Comparison of ENCODE assay signal across 13 mouse cellular contexts in the genomic region with DNA sequence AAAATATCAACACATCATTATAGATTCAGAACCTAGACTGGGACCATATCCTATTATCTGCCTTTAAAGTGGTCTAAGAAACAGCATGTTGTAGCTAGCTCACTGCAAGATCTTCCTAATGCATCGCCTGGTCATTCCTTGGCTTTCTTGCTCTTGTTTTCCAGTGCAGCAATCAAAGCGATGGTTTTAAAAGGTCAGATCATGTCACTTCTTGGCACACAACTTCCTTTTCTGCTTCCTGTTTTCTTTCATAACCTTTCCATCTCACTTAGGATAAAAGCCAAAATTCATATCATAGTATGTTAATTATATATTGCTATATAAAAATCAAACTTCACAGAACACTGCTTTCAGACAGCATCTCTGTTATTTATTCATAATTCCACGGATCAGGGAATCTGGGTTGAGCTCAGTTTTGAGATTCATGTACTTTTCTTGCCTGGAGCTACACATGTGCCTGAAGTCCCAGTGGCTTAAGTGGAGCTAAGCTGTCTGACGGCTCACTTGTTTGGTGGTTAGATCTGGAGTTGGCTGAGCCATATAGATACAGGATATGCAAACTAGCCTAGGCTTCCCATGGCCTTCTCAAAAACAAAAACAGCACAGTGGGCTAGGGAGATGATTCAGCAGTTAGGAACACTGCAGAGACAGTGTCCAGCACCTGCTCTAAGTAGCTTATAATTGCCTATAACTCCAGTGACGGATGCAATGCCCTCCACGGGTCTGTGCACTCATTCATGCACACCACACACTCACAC.
"Had no signal": no experiment of that assay in that cellular context is flagged by ENCODE, and none has a peak within 500 bp of the region (broad histone marks: within the 10 kb centered on the region; RNA-seq: fewer than 3 reads in every experiment).

No protein-coding gene starts in this region.

- H3K9me3 ChIP-seq: limb, embryonic 10.5 days; liver, embryonic 15.5 days had no signal

- ATAC-seq: lung, postnatal 0 days had no signal

- H3K4me1 ChIP-seq: limb, embryonic 10.5 days; liver, embryonic 15.5 days; midbrain, embryonic 12.5 days had no signal

- H3K36me3 ChIP-seq: limb, embryonic 10.5 days; liver, embryonic 15.5 days; midbrain, embryonic 12.5 days had no signal

- H3K4me3 ChIP-seq: left cerebral cortex, adult 2 months; limb, embryonic 10.5 days; liver, embryonic 15.5 days; megakaryocyte, embryonic 14.5 days; midbrain, embryonic 12.5 days had no signal

- H3K27ac ChIP-seq: left cerebral cortex, adult 2 months; limb, embryonic 10.5 days; liver, embryonic 15.5 days; midbrain, embryonic 12.5 days had no signal

- DNase-seq: kidney, adult 9 months; kidney, postnatal 25 days; lung, adult 2 months; lung, postnatal 36 days; right cerebral cortex, postnatal 25 days; thymus, postnatal 36 days had no signal

- H3K4me2 ChIP-seq: liver, embryonic 11.5 days; liver, embryonic 15.5 days; midbrain, embryonic 12.5 days had no signal

- H3K9ac ChIP-seq: liver, embryonic 15.5 days; midbrain, embryonic 12.5 days had no signal

- H3K27me3 ChIP-seq: liver, embryonic 15.5 days; midbrain, embryonic 12.5 days had no signal
